Mouse (Mus musculus) layer of hippocampus, adult 9-10 months (tissue): ENCODE data around the gene Rrnad1.

Source experiments
- DNase-seq: peaks from one replicate; pipeline ENCODE4 v3.0.0; 2022; ENCODE audit warnings: low spot score

Gene Rrnad1

GRCm38 (mm10) chr3:87884708-87885251, 45.7 kb downstream of the Rrnad1 start:
- DNase-seq = no peak

DNA sequence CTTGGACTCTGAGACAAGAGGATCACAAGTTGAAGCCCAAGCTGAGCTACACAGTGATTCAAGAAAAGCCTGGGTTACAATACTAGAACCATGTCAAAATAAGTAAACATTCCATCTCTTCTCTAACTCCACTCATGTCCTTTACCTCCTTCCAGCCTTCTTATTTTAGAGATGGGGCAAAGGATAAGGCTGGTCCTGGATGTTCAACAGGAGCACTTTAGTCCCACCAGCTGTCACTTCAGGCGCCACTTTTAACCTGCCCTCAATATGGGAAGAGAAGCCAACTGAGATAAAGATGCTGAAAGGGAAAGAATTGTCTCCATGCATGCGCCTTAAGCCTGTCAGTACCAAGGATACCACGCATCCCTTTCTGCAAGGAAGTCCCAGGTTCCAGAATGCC, 46.2 kb downstream of the Rrnad1 start:
- DNase-seq = no peak

- no peak for DNase-seq
Observed at GRCm38 (mm10) chr3:87877730-87878129, 52.8 kb downstream of the Rrnad1 start.
